Mouse (Mus musculus) bone marrow, adult 2 months (tissue): ENCODE data around the gene Ermp1. TPM values are rescaled to one million over a fixed set of nuclear protein-coding genes. Genes with fewer than 3 reads are reported as not detected.

Source experiments
- H3K27ac ChIP-seq: fragments of 200-500 bp; 2 replicates; pipeline ENCODE4 v1.5.1; 2012; ENCODE audit warnings: low read depth, mild to moderate bottlenecking, control low read depth, inconsistent platforms, low read length; ENCODE audit not compliant: control insufficient read depth, poor library complexity, insufficient read depth
- H3K4me1 ChIP-seq: fragments of 200-500 bp; 2 replicates; pipeline ENCODE4 v1.6.1; 2011; ENCODE audit warnings: low read length; ENCODE audit not compliant: control insufficient read depth, insufficient read depth
- H3K4me3 ChIP-seq: fragments of 200-500 bp; replicated peaks from 2 replicates; pipeline ENCODE3; 2011; ENCODE audit warnings: mild to moderate bottlenecking, low read depth, low read length, control low read depth; ENCODE audit not compliant: control insufficient read depth
- CTCF ChIP-seq: fragments of 200-500 bp; IDR thresholded peaks from 2 replicates; pipeline ENCODE4 v1.5.1; 2011; ENCODE audit warnings: low read length, control low read depth; ENCODE audit not compliant: control insufficient read depth, insufficient read depth
- POLR2A ChIP-seq: fragments of 200-500 bp; IDR thresholded peaks from 2 replicates; pipeline ENCODE4 v1.6.1; 2011; ENCODE audit warnings: low read depth, mild to moderate bottlenecking, control low read depth, low read length, borderline replicate concordance; ENCODE audit not compliant: control insufficient read depth
- WGBS: fragments of 180-500 bp; shearing (Covaris S2); methylation state at CpG from one replicate; pipeline ENCODE4 v1.1.7; 2018; 5-methylcytosine and 5-hydroxymethylcytosine counted together
- polyA plus RNA-seq: library from polyadenylated mRNA; stranded (reverse); fragments of >200 nt; gene quantifications from 2 replicates; pipeline ENCODE4 v1.2.4, GENCODE M21; 2011; ENCODE audit warnings: low replicate concordance; ENCODE audit not compliant: missing spikeins, insufficient read depth, insufficient read length

Ermp1 gene
- polyA plus RNA-seq, 1 experiment: 13.7 TPM

GRCm38 (mm10) chr19:29657558-29657957 is 9.3 kb upstream of the Ermp1 start:
- Histone ChIP-seq H3K4me3 (no peak overlapping the region), H3K4me1 (peaks cover 3% of the 10 kb centered on the region), H3K27ac (no peak overlapping the region)
- TF ChIP-seq POLR2A (no peak), CTCF (no peak)
- 68% methylated on average over 2 of the region's 2 CpGs for WGBS

DNA sequence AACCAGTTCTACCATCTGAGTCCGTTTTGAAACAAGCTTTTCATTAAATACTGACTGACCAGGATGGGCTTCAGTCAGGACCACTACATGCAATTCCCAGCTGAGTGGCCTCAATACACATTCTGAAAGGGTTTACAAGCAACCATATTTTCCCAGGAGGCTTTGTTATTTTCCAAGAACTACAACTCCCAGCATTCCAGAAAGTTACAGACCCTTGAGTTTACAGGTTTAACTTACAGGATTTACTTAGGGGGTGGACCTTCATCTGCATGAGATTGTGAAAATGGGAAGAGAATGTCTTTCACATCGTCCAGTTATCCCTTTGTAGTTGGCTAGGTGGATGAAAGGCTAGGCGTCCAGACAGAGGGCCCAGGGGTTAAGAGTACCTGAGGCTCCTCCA is 8.8 kb upstream of the Ermp1 start:
- TF ChIP-seq POLR2A: no peak
- TF ChIP-seq CTCF: no peak
- WGBS: 67% methylated on average over 3 of the region's 3 CpGs
- Histone ChIP-seq H3K27ac (no peak overlapping the region), H3K4me3 (no peak overlapping the region), H3K4me1 (peaks cover 3% of the 10 kb centered on the region)

DNA sequence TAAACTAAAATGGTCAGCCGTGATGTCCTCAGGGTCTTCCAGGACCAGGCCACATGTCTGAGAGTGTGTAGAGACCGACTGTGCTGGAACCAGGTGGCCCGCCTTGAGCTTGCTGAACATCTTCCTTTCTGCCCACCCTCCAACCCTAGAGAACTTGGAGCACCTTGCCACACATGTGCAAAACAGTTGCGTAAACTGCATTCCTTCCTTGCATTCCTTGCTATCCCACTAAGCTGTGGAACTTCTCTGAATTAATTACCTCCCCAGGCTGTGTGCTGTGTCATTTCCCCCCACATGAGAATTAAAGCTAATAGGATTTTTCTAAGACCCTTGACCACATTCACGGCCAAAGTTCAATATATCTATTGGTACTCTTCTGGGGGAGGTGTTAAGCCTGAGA is 8.4 kb upstream of the Ermp1 start:
- Histone ChIP-seq H3K4me3 (no peak overlapping the region), H3K4me1 (peaks cover 2% of the 10 kb centered on the region; the same call in 1 of the 2 replicates), H3K27ac (no peak overlapping the region; the same call in 1 of the 2 replicates)
- TF ChIP-seq POLR2A: no peak
- no peak for TF ChIP-seq CTCF
- WGBS: 72% methylated on average over 5 of the region's 5 CpGs

- TF ChIP-seq POLR2A: no peak
- no peak for TF ChIP-seq CTCF
- Histone ChIP-seq H3K4me1 (no peaks in the 10 kb centered on the region; the same call in 1 of the 2 replicates), H3K27ac (no peak overlapping the region), H3K4me3 (no peak overlapping the region)
- 80% methylated on average over 4 of the region's 4 CpGs for WGBS
Observed at GRCm38 (mm10) chr19:29656029-29656428, 7.8 kb upstream of the Ermp1 start.

- 45% methylated on average over 6 of the region's 6 CpGs for WGBS
- H3K4me3 ChIP-seq: no peak overlapping the region
- no peak overlapping the region for H3K27ac ChIP-seq
- H3K4me1 ChIP-seq: no peaks in the 10 kb centered on the region; the same call in 1 of the 2 replicates
- TF ChIP-seq CTCF (no peak), POLR2A (no peak)
Observed at GRCm38 (mm10) chr19:29655148-29655547, 6.9 kb upstream of the Ermp1 start.

GRCm38 (mm10) chr19:29653768-29654265 is 5.6 kb upstream of the Ermp1 start:
- Histone ChIP-seq H3K4me1 (no peaks in the 10 kb centered on the region; the same call in 1 of the 2 replicates), H3K4me3 (no peak overlapping the region), H3K27ac (no peak overlapping the region)
- 83% methylated on average over 9 of the region's 9 CpGs for WGBS
- TF ChIP-seq POLR2A (no peak), CTCF (no peak)

GRCm38 (mm10) chr19:29649683-29650082 is 1.5 kb upstream of the Ermp1 start:
- Histone ChIP-seq H3K4me1 (no peaks in the 10 kb centered on the region; the same call in 1 of the 2 replicates), H3K27ac (no peak overlapping the region), H3K4me3 (no peak overlapping the region)
- WGBS: 67% methylated on average over 1 of the region's 1 CpGs
- no peak for TF ChIP-seq POLR2A
- no peak for TF ChIP-seq CTCF

- H3K27ac ChIP-seq: no peak overlapping the region
- 30% methylated on average over 4 of the region's 4 CpGs for WGBS
- no peak overlapping the region for H3K4me3 ChIP-seq
Observed at GRCm38 (mm10) chr19:29648550-29648914, 317 bp upstream of the Ermp1 start.

DNA sequence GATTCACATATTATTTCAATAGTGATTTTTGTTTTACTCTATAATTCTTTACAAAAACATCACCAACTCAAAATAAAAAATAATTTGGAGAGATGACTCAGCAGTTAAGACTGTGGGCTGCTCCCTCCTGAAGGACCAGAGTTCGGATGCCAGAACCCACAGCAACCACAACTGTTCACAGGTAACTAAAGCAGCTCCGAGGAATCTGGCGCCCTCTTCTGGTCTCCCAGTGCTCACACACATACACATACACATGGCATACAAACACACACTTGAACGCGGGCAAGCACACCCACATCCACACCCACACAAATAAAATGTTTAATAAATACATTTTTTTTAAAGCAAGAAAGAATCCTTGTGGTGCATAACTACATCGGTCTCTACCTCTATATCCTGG is 3.5 kb downstream of the Ermp1 start:
- H3K27ac ChIP-seq: no peak overlapping the region
- TF ChIP-seq POLR2A: no peak
- peak; percentile 46 for TF ChIP-seq CTCF
- H3K4me1 ChIP-seq: no peaks in the 10 kb centered on the region; the same call in 1 of the 2 replicates
- WGBS: 91% methylated on average over 6 of the region's 6 CpGs
- H3K4me3 ChIP-seq: no peak overlapping the region

More at GRCm38 (mm10) chr19:29648550-29648914, 317 bp upstream of the Ermp1 start:
- H3K4me1 ChIP-seq: no peaks in the 10 kb centered on the region; the same call in 1 of the 2 replicates
- TF ChIP-seq CTCF: no peak
- TF ChIP-seq POLR2A: no peak
